Mouse (Mus musculus): Measurements from ENCODE around the gene Slc35f1.

Gene Slc35f1

GRCm38 (mm10) chr10:53101412-53101811 is 411.1 kb downstream of the Slc35f1 start:
- no peak for DNase-seq (ENCODE audit: extremely low spot score)

- DNase-seq (ENCODE audit: extremely low spot score), result no peak
These were observed 412.1 kb downstream of the Slc35f1 start for GRCm38 (mm10) chr10:53102423-53102822.

DNA sequence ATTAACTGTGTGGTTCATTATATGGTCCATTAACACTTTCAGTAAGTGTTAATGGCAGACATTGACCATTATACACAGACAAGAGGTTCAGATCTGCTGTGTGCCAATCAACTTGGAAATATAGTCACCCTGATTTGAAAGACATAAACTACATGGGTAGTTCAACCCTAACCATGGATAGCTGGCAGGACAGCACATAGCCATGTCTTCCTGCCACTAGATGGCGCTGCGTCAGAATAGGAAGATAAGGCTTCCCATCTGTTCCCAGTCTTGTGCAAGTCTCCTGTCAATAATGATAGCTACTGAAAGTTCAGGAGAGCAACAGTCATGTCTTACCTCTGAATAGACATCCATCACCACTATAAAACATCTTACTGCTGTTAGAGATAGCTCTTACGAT is 424.7 kb downstream of the Slc35f1 start:
- peak; percentile 37 for DNase-seq (ENCODE audit: extremely low spot score)

DNA sequence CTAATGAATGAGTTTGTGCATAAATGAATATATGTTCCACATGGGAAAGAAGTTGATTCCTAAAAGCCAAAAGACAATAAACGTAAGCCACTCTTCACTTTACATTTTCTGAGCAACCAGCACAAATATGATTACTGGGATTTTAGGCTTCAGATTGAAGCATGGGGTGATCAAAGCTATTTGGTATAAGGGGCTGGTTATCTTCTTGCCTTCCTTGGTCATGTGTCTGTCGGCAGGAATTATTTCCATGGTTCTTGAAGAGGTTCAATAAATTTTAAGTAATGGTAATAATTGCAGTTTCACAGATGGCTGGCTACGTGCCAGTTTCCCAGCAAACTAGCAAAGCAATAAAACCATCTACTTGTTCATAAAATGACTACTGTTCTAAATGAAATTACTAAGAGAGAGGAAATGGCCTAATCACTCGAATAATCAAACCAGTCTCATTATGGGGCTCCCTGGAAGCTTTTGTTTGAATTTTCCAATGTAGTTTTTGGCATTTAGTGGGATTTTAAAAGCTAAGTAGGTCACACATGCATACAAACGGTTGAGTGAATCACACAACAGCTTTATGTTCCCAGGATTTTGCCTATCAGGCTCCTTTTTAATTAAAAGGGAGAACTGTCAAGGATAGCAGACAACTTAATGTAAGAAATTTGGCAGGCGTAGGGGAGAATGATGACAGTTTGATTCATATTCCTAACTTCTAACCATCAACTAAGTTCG is 425.5 kb downstream of the Slc35f1 start:
- no peak for DNase-seq (ENCODE audit: extremely low spot score)

DNA sequence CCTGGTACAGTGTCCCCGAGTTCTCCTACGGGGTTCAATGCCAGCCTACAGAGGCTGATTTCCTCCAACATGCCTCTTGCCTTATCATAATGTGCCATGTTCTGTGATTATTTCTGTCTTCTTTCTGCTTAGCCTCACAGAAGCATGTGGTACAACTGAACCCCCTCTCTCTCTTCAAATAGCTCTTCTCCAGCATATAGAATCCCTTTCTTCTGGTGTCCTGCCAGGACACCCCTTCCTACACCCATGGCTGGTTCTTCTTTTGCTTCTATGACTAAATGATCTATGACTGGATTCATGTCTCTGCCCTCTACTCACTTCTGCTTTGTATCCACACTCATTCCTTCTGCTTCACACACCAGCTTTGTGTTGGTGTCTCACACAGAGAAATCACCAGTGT is 430.3 kb downstream of the Slc35f1 start:
- DNase-seq (ENCODE audit: extremely low spot score), result no peak

- DNase-seq (ENCODE audit: extremely low spot score), result no peak
These were observed 434.0 kb downstream of the Slc35f1 start for GRCm38 (mm10) chr10:53124365-53124764.

GRCm38 (mm10) chr10:53132707-53133106 is 442.4 kb downstream of the Slc35f1 start:
- DNase-seq (ENCODE audit: extremely low spot score), result no peak

- DNase-seq (ENCODE audit: extremely low spot score), result no peak
These were observed 460.0 kb downstream of the Slc35f1 start for GRCm38 (mm10) chr10:53150321-53150720.

GRCm38 (mm10) chr10:53150916-53151315 is 460.6 kb downstream of the Slc35f1 start:
- no peak for DNase-seq (ENCODE audit: extremely low spot score)

DNA sequence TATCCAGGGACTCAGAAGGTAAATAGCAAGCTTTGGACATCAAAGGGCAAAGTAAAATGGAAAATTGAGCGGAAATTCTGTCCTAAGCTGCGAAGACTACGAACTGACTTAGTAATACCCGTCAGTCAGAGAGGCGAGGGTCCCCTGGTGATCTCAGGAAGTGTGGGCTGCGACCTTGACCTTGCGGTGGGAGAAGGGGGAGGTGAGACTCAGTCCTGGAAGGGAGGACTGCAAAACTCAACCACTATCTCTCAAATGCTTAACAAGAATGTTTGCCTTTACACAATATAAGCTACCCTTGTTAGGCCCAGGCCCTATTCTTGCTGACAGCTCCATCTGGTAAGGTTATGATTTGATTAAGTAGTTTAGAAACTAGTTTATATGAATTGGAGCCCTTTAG is 466.0 kb downstream of the Slc35f1 start:
- peak; percentile 20 for DNase-seq (ENCODE audit: extremely low spot score)

GRCm38 (mm10) chr10:53157740-53158139 is 467.4 kb downstream of the Slc35f1 start:
- DNase-seq (ENCODE audit: extremely low spot score), result no peak

All from embryo, embryonic 9.5 days (tissue).